ENCODE assay signal across 10 mouse cellular contexts in genomic region chr9:61707875-61708274, GRCm38 (mm10).
DNase-seq lines count a peak whose midpoint lies in the region; ATAC-seq lines count a peak whose summit lies in the region.
"Had no signal": no experiment of that assay in that cellular context is flagged by ENCODE, and none has a peak within 500 bp of the region (broad histone marks: within the 10 kb centered on the region; RNA-seq: fewer than 3 reads in every experiment).

No protein-coding gene starts in this region.

- peaks cover 23% of the 10 kb centered on the region; the same call in 1 of the 2 replicates for H3K27me3 ChIP-seq in liver, embryonic 12.5 days (replicated peaks)
- H3K27me3 ChIP-seq: intestine, embryonic 15.5 days had no signal

- no peaks in the 10 kb centered on the region for H3K9me3 ChIP-seq in liver, embryonic 12.5 days (replicated peaks)
- H3K9me3 ChIP-seq: intestine, embryonic 15.5 days had no signal

- H3K36me3 ChIP-seq in liver, embryonic 12.5 days: no peaks in the 10 kb centered on the region
- H3K36me3 ChIP-seq: intestine, embryonic 15.5 days had no signal

- ATAC-seq in liver, embryonic 12.5 days: no peak
- ATAC-seq in common myeloid progenitor, adult 5-6 weeks (replicated peaks; ENCODE audit: low read depth, poor library complexity, severe bottlenecking): peak; percentile 84
- ATAC-seq in monocyte, adult 5-6 weeks (replicated peaks; ENCODE audit: insufficient number of reproducible peaks, low FRiP score, low TSS enrichment, poor library complexity, severe bottlenecking): peak; percentile 86
- ATAC-seq: intestine, embryonic 15.5 days had no signal

- peak; percentile 12 for DNase-seq in liver
- DNase-seq in thymus, postnatal 36 days: peak; percentile 59 to 73
- DNase-seq in frontal cortex, postnatal 25 days (ENCODE audit: low spot score in 2 of 2): no peak
- DNase-seq in cerebellum, adult 11 months: no peak
- no peak for DNase-seq in gastrocnemius, adult 8-10 months (ENCODE audit: low spot score in 2 of 2)
- DNase-seq: cerebellum, postnatal 25 days had no signal

- H3K4me2 ChIP-seq in liver, embryonic 12.5 days: no peak overlapping the region
- H3K4me2 ChIP-seq: intestine, embryonic 15.5 days had no signal

- H3K27ac ChIP-seq in liver, embryonic 12.5 days: no peak overlapping the region
- H3K27ac ChIP-seq: intestine, embryonic 15.5 days had no signal

- no peaks in the 10 kb centered on the region for H3K4me1 ChIP-seq in liver, embryonic 12.5 days

- no peak overlapping the region for H3K4me3 ChIP-seq in liver, embryonic 12.5 days
- H3K4me3 ChIP-seq: intestine, embryonic 15.5 days had no signal

- H3K9ac ChIP-seq in liver, embryonic 12.5 days: no peak overlapping the region
- H3K9ac ChIP-seq: intestine, embryonic 15.5 days had no signal

- 25% methylated on average over 7 of the region's 7 CpGs for whole genome bisulfite sequencing in liver, embryonic 12.5 days (ENCODE audit: insufficient replicate concordance)

Comparison
In these comparisons a context has a peak if more than half of its experiments do, and no peak if none do; other contexts are left out.
1. DNase-seq: peak in liver (single experiment) and thymus, postnatal 36 days (2 of 2); none in frontal cortex, postnatal 25 days (0 of 2), cerebellum, adult 11 months (single experiment) and gastrocnemius, adult 8-10 months (0 of 2).